Mouse (Mus musculus): ENCODE measurements around the gene Zfp991. TPM values are rescaled to one million over a fixed set of nuclear protein-coding genes. Genes with fewer than 3 reads are reported as not detected.
"Not testable (repeated sequence)": the region's sequence is repeated elsewhere in the genome, so short reads cannot be mapped to it uniquely, and the experiment has no call there.

Zfp991 gene
- polyA plus RNA-seq, 1 experiment from 2014 or later: 11.5 TPM

DNA sequence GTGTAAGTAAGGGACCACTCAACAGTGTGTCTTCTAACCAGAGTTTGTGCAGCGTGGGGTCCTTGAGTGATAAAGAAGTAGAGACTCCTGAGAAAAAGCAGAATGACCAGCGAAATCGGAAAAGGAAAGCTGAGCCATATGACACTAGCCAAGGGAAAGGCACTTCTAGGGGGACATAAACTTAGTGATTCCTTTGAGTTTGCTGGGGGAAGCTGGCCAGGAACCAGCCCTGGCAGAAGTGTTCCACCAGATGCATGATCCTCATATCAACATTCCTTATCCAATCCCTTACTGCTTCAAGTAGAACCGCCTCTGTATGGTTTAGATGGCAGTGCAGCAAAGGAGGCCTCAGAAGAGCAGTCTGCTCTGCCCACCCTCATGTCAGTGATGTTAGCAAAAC is 6.5 kb upstream of the Zfp991 start:
- WGBS: 16% methylated on average over 4 of the region's 4 CpGs

GRCm38 (mm10) chr4:147125870-147126269 is 6.0 kb upstream of the Zfp991 start:
- peaks cover 16% of the 10 kb centered on the region for H3K9me3 ChIP-seq (ENCODE audit: control insufficient read depth, low read length)
- not testable (repeated sequence) for H3K9ac ChIP-seq (ENCODE audit: low read depth, low read length); H3K27ac ChIP-seq (ENCODE audit: low read depth, low read length); ATAC-seq (ENCODE audit: low FRiP score, low TSS enrichment); H3K4me3 ChIP-seq (ENCODE audit: low read length); H3K4me2 ChIP-seq (replicated peaks; ENCODE audit: low read depth, low read length); H3K27me3 ChIP-seq (ENCODE audit: control insufficient read depth, insufficient read depth, low read length); H3K36me3 ChIP-seq (ENCODE audit: control insufficient read depth, insufficient read depth, low read length); H3K4me1 ChIP-seq (ENCODE audit: control insufficient read depth, insufficient read depth, low read length)
- 90% methylated on average over 4 of the region's 4 CpGs for WGBS

More for the DNA sequence above, 6.5 kb upstream of the Zfp991 start:
- Histone ChIP-seq H3K4me2 (replicated peaks; ENCODE audit: low read depth, low read length) (peak overlapping the region; percentile 75), H3K4me3 (ENCODE audit: low read length) (peak overlapping the region; percentile 54), H3K9me3 (ENCODE audit: control insufficient read depth, low read length) (peaks cover 16% of the 10 kb centered on the region), H3K9ac (ENCODE audit: low read depth, low read length) (peak overlapping the region; percentile 72; the same call in 1 of the 2 replicates)
- H3K36me3 ChIP-seq (ENCODE audit: control insufficient read depth, insufficient read depth, low read length); H3K27ac ChIP-seq (ENCODE audit: low read depth, low read length); H3K27me3 ChIP-seq (ENCODE audit: control insufficient read depth, insufficient read depth, low read length); ATAC-seq (ENCODE audit: low FRiP score, low TSS enrichment); H3K4me1 ChIP-seq (ENCODE audit: control insufficient read depth, insufficient read depth, low read length): not testable (repeated sequence)

- H3K36me3 ChIP-seq (ENCODE audit: control insufficient read depth, insufficient read depth, low read length); H3K9ac ChIP-seq (ENCODE audit: low read depth, low read length); H3K27ac ChIP-seq (ENCODE audit: low read depth, low read length); H3K4me3 ChIP-seq (ENCODE audit: low read length); ATAC-seq (ENCODE audit: low FRiP score, low TSS enrichment); H3K4me2 ChIP-seq (replicated peaks; ENCODE audit: low read depth, low read length); H3K4me1 ChIP-seq (ENCODE audit: control insufficient read depth, insufficient read depth, low read length); H3K27me3 ChIP-seq (ENCODE audit: control insufficient read depth, insufficient read depth, low read length): not testable (repeated sequence)
- WGBS: 68% methylated on average over 2 of the region's 2 CpGs
- H3K9me3 ChIP-seq (ENCODE audit: control insufficient read depth, low read length): peaks cover 16% of the 10 kb centered on the region
These were observed 5.4 kb upstream of the Zfp991 start for GRCm38 (mm10) chr4:147126435-147126834.

- not testable (repeated sequence) for H3K27me3 ChIP-seq (ENCODE audit: control insufficient read depth, insufficient read depth, low read length)
These were observed 4.7 kb upstream of the Zfp991 start for GRCm38 (mm10) chr4:147127137-147127536.

GRCm38 (mm10) chr4:147128152-147128551 is 3.7 kb upstream of the Zfp991 start:
- H3K9me3 ChIP-seq (ENCODE audit: control insufficient read depth, low read length): peaks cover 16% of the 10 kb centered on the region
- ATAC-seq (ENCODE audit: low FRiP score, low TSS enrichment); H3K4me3 ChIP-seq (ENCODE audit: low read length); H3K4me1 ChIP-seq (ENCODE audit: control insufficient read depth, insufficient read depth, low read length); H3K9ac ChIP-seq (ENCODE audit: low read depth, low read length); H3K27me3 ChIP-seq (ENCODE audit: control insufficient read depth, insufficient read depth, low read length); H3K4me2 ChIP-seq (replicated peaks; ENCODE audit: low read depth, low read length); H3K27ac ChIP-seq (ENCODE audit: low read depth, low read length); H3K36me3 ChIP-seq (ENCODE audit: control insufficient read depth, insufficient read depth, low read length): not testable (repeated sequence)

More at GRCm38 (mm10) chr4:147127137-147127536, 4.7 kb upstream of the Zfp991 start:
- H3K36me3 ChIP-seq (ENCODE audit: control insufficient read depth, insufficient read depth, low read length); H3K27ac ChIP-seq (ENCODE audit: low read depth, low read length); H3K4me2 ChIP-seq (replicated peaks; ENCODE audit: low read depth, low read length); H3K9ac ChIP-seq (ENCODE audit: low read depth, low read length); ATAC-seq (ENCODE audit: low FRiP score, low TSS enrichment); H3K4me3 ChIP-seq (ENCODE audit: low read length); H3K4me1 ChIP-seq (ENCODE audit: control insufficient read depth, insufficient read depth, low read length): not testable (repeated sequence)
- H3K9me3 ChIP-seq (ENCODE audit: control insufficient read depth, low read length): peaks cover 16% of the 10 kb centered on the region
- WGBS: 86% methylated on average over 2 of the region's 2 CpGs

- H3K36me3 ChIP-seq (ENCODE audit: control insufficient read depth, insufficient read depth, low read length); H3K9me3 ChIP-seq (ENCODE audit: control insufficient read depth, low read length); H3K27ac ChIP-seq (ENCODE audit: low read depth, low read length); H3K4me2 ChIP-seq (replicated peaks; ENCODE audit: low read depth, low read length); H3K9ac ChIP-seq (ENCODE audit: low read depth, low read length); ATAC-seq (ENCODE audit: low FRiP score, low TSS enrichment); H3K4me1 ChIP-seq (ENCODE audit: control insufficient read depth, insufficient read depth, low read length); H3K27me3 ChIP-seq (ENCODE audit: control insufficient read depth, insufficient read depth, low read length); H3K4me3 ChIP-seq (ENCODE audit: low read length): not testable (repeated sequence)
- 62% methylated on average over 2 of the region's 2 CpGs for WGBS
These were observed 1.8 kb downstream of the Zfp991 start for GRCm38 (mm10) chr4:147133596-147133995.

GRCm38 (mm10) chr4:147141757-147142156 is 9.9 kb downstream of the Zfp991 start:
- H3K4me1 ChIP-seq (ENCODE audit: control insufficient read depth, insufficient read depth, low read length); H3K9ac ChIP-seq (ENCODE audit: low read depth, low read length); H3K4me2 ChIP-seq (replicated peaks; ENCODE audit: low read depth, low read length); H3K36me3 ChIP-seq (ENCODE audit: control insufficient read depth, insufficient read depth, low read length); H3K27ac ChIP-seq (ENCODE audit: low read depth, low read length); ATAC-seq (ENCODE audit: low FRiP score, low TSS enrichment); H3K4me3 ChIP-seq (ENCODE audit: low read length); H3K27me3 ChIP-seq (ENCODE audit: control insufficient read depth, insufficient read depth, low read length); H3K9me3 ChIP-seq (ENCODE audit: control insufficient read depth, low read length): not testable (repeated sequence)
- 76% methylated on average over 4 of the region's 4 CpGs for WGBS

DNA sequence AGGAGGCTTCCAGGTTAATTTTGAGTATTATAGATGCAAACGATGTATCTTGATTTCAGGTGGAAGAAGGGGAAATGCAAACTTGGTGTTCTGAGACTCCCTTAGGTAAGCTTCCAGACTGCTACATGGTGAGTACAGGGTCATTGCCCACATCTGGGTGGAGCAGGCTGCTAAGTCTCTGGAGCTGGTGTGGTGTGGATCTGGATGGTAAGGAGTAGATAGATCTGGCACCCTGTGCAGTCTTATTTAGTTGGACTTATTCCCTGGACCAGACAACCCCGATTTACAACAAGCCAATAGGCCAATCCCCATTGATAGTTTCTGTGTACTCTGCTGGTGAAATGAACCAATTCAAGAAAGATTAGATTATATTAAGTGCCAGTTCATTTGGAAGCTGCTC is 33.4 kb downstream of the Zfp991 start:
- H3K9ac ChIP-seq (ENCODE audit: low read depth, low read length): not testable (repeated sequence)

DNA sequence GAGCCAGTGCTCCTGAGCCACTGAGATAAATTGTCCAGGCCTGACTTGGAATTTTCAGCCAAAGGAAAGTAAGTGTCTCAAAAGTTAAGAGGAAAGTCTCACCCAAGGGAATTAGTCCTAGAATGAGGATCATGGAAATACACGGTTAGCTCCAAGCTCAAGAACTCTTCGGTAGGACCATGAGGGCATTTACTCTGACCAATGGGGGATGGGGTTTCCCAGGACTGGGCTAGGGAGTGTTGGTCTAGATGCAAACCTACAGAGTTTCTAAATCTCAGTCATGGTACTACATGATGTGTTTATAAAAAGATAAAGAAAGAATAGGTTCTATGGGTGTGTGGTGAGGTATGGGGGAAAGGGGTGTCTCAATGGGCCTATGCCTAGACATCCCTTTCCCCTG is 38.7 kb downstream of the Zfp991 start:
- not testable (repeated sequence) for H3K4me3 ChIP-seq (ENCODE audit: low read length); H3K36me3 ChIP-seq (ENCODE audit: control insufficient read depth, insufficient read depth, low read length); H3K27me3 ChIP-seq (ENCODE audit: control insufficient read depth, insufficient read depth, low read length); ATAC-seq (ENCODE audit: low FRiP score, low TSS enrichment); H3K9ac ChIP-seq (ENCODE audit: low read depth, low read length); H3K9me3 ChIP-seq (ENCODE audit: control insufficient read depth, low read length); H3K4me1 ChIP-seq (ENCODE audit: control insufficient read depth, insufficient read depth, low read length); H3K27ac ChIP-seq (ENCODE audit: low read depth, low read length); H3K4me2 ChIP-seq (replicated peaks; ENCODE audit: low read depth, low read length)
- WGBS: 96% methylated on average over 2 of the region's 2 CpGs

More for the DNA sequence above, 33.4 kb downstream of the Zfp991 start:
- H3K4me3 ChIP-seq (ENCODE audit: low read length); H3K36me3 ChIP-seq (ENCODE audit: control insufficient read depth, insufficient read depth, low read length); H3K9me3 ChIP-seq (ENCODE audit: control insufficient read depth, low read length); H3K4me2 ChIP-seq (replicated peaks; ENCODE audit: low read depth, low read length); H3K4me1 ChIP-seq (ENCODE audit: control insufficient read depth, insufficient read depth, low read length); H3K27ac ChIP-seq (ENCODE audit: low read depth, low read length); H3K27me3 ChIP-seq (ENCODE audit: control insufficient read depth, insufficient read depth, low read length); ATAC-seq (ENCODE audit: low FRiP score, low TSS enrichment): not testable (repeated sequence)
- WGBS: 91% methylated on average over 2 of the region's 2 CpGs

DNA sequence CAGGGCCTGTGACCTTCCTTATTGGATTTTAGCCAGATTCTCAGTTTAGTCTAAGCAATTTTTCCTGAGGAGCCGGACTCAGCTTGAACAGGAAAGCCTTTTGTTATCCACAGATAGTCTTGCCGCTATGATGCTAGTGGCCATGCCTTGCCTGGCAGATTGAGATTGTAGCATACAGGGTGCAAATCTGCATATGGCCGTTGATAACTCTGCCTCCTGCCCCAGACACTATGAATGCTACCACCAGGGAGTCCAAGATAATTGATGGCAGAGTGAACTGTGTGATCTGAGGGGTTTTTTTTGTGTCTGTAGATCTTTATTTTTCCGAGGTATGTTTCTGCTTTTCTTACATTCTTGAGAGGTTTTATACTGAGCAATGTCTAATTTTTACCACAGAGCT is 39.7 kb downstream of the Zfp991 start:
- not testable (repeated sequence) for H3K9me3 ChIP-seq (ENCODE audit: control insufficient read depth, low read length); H3K27ac ChIP-seq (ENCODE audit: low read depth, low read length); H3K4me2 ChIP-seq (replicated peaks; ENCODE audit: low read depth, low read length); H3K27me3 ChIP-seq (ENCODE audit: control insufficient read depth, insufficient read depth, low read length); H3K4me1 ChIP-seq (ENCODE audit: control insufficient read depth, insufficient read depth, low read length); H3K4me3 ChIP-seq (ENCODE audit: low read length); H3K36me3 ChIP-seq (ENCODE audit: control insufficient read depth, insufficient read depth, low read length); ATAC-seq (ENCODE audit: low FRiP score, low TSS enrichment); H3K9ac ChIP-seq (ENCODE audit: low read depth, low read length)
- WGBS: no CpG with 5 or more reads among the region's 4 CpGs

Measured in kidney, embryonic 14.5 days (tissue).